Mouse (Mus musculus) thymus, postnatal 0 days (tissue): ENCODE measurements around the gene Cbwd1. TPM values are rescaled to one million over a fixed set of nuclear protein-coding genes. Genes with fewer than 3 reads are reported as not detected.
"Not testable (repeated sequence)": the region's sequence is repeated elsewhere in the genome, so short reads cannot be mapped to it uniquely, and the experiment has no call there.

ENCODE experiments used
- DNase-seq: peaks from one replicate; pipeline ENCODE4 v3.0.0-alpha.2; 2015; ENCODE audit warnings: low spot score
- microRNA-seq: library from miRNA; unstranded; fragments of <30 nt; microRNA quantifications from one replicate; pipeline ENCODE4, GENCODE M21; 2016; ENCODE audit warnings: borderline number of aligned reads
- polyA plus RNA-seq: library from polyadenylated mRNA; unstranded; fragments of >200 nt; fragmentation: Nextera tagmentation; extraction: Ambion mirVana; gene quantifications from 2 replicates; pipeline ENCODE4 v1.2.1, GENCODE M21; 2015

Gene Cbwd1
- polyA plus RNA-seq, 1 experiment from 2014 or later = 19.6 TPM

DNA sequence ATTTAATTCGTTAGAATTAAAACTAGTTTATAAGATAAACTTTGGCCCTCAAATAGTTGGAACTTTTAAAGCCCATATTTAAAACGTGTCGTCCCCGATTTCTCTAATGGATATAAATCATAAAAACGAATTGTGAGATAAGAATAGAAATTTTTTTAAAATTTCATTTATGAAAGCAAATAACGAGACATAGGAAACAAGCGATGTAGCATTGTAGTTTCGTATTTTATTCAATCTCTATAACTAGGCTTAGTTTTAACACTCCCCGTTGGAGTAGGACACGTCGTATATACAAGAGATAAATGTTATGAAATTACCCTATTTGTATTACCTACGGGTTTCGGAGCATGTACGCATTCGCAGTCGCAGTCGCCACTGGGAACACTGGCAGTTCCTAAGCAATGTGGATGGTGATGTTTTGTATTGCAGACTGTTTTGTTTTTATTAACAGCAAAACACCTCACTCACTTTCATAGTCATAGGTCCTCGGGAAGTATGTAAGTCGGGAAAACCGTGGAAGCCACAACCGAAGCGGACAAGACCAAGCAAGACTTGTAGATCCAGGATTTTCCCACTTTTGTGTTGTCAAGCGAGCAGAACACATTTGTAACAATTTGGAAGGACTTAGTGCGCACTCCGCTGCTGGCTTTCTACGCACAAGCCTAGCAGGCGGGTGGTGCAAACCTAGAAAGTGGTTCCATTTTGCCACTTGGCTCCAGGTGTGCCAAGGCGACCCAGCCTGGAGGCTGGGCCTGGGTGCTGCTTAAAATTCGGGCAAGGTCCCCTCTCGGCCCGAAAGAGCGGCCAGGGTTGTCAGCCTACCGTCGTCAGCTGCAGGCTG, 62.5 kb downstream of the Cbwd1 start:
- no peak for DNase-seq

DNA sequence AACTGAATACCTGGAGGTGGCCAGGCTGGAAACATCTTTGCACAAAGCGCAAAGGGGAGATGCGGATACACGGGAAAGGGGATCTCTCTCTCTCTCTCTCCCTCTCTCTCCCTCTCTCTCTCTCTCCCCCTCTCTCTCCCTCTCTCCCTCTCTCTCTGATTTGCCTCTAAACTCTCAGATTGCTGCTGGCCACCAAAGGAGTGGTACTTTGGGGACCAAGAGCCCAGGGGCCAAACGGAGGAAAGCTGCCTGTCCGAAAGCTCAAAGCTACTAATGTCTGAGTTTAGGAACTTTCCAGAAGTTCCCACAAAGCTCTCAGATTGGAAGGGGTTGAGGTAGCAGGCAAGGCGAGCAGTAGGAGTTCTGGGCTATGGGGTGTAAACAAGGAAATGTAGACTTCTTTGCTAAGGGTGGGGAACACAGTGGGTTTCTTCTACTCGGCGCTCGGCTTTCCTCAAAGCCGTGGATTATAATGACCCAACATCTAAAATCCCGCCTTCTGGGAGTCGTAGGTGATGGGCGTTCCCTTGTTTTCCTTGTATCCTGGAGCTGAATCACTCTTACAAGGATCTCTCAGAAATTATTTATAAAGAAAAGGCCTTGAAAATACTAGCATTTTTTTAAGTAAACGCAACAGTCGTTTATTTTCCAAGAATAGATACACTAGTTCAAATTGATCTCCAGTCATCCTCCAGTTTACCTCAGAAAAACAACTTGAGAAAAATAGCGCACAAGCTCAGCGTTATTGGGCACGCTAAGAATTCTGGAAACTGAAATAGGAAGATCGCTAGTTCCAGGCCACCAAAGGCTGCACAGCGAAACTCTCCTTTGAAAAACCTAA, 63.3 kb downstream of the Cbwd1 start:
- DNase-seq = no peak

DNA sequence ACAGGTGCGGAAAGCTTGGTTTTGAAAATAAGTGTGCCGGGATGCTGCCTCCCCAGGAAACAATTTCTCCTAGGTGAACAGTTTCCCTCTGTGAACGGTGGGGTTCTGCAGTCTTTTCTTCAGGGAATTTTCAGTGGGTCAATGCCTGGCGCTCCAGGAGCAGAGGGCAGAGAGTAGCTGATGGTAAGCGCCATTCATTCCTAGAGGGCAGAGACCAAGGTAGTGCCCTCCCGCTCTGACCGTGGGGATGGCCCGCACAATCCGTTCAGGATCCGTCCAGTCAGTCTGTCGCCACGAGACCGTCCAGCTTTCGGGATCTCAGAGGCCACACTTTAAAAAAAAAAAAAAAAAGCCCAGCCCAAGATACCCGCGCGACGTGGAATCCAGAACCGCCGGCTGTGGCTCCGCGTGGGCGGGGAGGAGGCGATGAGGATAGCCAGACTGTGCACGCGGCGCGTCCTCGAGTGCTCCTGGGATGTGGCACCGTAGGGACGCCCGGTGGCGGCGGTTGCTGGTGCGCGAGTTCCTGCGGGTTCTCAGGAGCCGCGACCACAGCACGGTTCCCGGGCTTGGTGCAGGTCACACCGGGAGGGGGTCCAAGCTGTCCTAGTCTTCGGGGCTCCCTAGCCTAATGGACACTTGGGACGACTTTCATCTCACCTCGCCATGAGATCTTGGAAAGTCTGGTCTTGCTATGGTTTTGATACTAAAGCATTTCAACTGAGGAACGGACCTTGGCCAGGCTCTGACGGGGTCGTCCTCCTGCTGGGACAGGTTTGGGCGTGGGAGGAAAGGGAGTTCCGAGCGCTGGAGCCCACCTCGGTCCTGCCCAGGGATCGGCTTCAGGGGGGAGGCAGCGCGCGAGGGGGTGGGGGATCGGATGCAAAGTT, 64.2 kb downstream of the Cbwd1 start:
- no peak for DNase-seq

DNA sequence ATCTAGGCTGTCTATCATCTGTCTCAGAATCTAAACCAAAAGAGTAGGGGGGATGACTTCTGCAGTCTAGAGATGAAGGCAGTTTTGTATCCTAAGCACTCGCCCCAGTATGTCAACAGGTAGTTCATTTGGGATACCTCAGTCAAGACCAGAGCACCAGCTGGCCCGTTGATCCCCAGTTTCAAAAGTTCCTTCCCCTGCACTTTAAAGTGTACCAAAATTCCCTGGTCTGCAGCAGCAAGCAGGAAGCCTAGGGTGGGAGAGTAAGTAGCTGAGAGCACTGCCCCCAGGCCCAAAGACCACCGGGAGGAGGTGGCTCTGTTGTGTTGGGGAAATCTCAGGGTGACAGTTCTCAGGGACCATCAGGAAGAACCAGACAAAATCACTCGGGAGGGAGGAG, 64.9 kb downstream of the Cbwd1 start:
- no peak for DNase-seq

DNA sequence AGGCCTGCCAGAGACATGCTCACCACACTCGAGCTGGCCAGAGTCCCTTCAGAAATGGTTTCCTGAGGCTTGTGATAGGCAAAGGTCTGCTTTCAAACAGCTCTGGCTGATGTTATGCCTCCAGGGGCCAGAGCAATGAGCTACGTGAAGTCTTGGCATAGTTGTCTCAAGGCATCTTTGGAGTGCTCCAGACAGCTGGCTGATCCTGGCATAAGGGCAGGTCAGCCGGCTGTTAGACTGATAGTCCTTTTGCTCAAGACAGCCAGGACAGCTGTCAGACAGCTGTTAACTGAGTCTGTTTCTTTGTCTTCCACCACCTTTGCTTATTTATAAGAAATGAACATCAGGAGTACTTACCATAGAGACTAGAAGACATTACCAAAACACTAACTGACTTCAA, 74.5 kb downstream of the Cbwd1 start:
- DNase-seq = no peak

DNA sequence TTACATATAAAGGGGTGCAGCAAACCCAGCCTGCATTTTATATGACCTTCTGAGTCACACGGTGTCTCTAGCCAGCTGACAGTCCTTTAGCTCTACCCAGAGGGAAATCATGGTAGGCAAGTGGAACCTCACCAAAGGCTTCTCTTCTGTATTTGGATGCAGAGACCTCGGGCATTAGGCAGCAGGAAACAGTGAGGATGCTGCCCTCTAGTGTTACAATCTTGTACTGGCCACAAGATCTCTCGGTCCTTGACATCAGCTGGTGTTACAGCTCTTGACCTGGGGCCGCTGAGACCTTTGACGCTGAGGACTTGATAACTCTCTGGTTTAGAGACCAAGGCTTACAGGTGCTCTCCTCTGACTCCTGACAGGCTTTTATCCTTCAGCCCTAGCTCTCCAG, 75.9 kb downstream of the Cbwd1 start:
- peak; percentile 40 for DNase-seq

DNA sequence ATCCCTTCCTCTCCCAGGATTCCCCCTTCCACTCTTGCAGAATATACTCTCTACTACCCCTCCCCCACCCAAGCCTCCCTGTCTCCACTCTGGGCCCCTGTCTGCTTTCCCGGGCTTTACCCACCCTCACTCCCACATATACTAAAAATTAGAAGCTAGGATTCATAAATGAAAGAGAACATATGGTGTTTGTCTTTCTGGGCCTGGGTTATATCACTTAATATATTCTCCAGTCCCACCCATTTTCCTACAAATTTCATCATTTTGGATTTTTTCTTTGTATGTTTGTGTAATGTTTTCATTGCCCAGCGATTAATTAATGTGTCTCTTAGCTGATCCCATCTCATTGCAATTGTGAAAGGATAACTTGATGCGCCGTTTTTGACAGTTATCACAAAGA, 80.2 kb downstream of the Cbwd1 start:
- no peak for DNase-seq

DNA sequence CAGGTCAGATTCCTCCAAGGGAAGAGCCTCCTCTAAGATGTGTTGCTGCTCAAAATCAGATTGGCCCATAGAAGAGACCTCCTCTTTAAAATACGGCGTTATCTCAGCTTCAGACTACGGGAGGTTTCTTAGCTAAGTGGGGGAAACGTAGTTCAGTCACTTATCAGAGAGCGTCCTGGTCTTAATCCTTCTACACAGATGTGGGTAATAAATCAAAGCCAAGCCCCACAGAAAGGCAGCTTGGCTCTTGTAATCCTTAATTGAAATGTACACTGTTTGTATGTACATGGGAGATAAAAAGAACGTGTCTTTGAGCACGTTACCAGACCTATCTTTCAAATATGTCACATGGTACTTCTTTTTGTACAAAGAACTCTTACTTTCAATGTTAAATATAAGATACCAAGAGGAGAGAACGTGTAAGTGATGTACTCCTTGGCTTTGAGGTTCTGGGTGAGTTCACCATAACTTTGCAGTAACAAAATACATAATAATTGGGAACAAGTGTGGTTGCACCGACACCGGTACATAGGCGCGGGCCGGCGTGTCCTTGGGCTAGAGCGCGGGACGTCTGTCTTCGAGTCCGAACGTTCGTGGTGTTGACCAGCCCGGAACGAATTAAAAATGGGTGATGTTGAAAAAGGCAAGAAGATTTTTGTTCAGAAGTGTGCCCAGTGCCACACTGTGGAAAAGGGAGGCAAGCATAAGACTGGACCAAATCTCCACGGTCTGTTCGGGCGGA, 86.1 kb downstream of the Cbwd1 start, which contains the start of gene Gm10053:
Gene Gm10053, plus strand, starts transcription at position 558 of the 742 bp plus-strand sequence.
- not testable (repeated sequence) for DNase-seq

DNA sequence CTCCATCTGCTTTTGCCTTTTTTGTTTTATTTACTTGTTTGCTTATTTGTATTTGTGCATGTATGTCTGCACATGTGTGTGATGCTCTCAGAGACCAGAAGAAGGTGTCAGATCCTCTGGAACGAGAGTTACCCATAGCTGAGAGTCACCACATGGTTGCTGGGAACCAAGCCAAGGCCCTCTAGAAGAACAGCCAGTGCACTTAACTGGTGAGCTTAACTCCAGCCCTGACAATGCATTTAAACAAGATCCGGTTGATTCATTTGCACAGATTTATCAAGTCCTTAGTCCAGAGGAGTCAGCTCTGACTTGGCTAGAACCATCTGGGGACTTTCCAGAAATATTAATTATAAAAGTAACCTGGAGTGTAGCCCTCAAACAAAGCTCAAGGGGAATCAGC, 87.5 kb downstream of the Cbwd1 start:
- DNase-seq = no peak

DNA sequence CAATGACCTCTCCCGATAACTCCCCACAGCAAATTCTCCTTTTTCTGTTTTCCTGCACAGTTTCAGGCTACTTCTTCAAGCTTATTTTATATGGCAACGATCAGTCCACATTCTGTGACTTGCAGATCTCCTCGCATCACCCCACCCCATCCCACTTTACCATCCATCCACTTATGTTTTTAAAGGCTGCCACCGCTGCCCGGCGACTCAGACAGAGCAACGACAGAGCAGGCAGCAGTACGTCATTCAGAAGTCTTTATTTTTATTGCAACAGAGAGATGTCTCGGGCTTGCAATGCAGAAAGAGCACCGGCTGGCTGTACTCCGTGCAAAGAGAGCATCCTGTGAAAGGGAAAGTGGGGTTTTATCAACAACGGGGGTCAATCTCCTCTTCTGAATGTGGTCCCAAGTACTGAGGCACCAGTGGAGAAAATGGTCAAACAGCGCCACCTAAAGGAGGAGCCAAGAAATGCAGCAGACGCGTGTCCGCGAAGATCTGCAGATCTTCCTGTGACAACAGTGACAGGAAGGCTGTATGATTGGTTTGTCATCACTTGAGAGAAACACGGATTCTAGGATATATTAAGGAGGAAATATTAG, 90.3 kb downstream of the Cbwd1 start:
- peak; percentile 56 for DNase-seq

Small RNA genes lying within 50 kb of the gene (microRNA-seq; reads per million reads assigned to microRNA genes)
- gene Mir3084-1 = not detected

Other genes with a start within 250 kb of the Cbwd1 start
- gene Pgm5, start 99.8 kb downstream of the Cbwd1 start, polyA plus RNA-seq = 3.3 and 4.3 TPM in 2 replicates
- 240 and 276 TPM in 2 replicates for gene Gm10053, start 85.9 kb downstream of the Cbwd1 start, polyA plus RNA-seq
- not detected in 2 replicates for gene Foxd4, start 60.4 kb downstream of the Cbwd1 start, polyA plus RNA-seq
- gene Dock8, start 37.9 kb upstream of the Cbwd1 start, polyA plus RNA-seq = 66.7 and 80.1 TPM in 2 replicates